Mouse (Mus musculus) ES-E14 (cell line): ENCODE results near the gene Grik5.

Experiments
- HCFC1 ChIP-seq: IDR thresholded peaks from 2 replicates; pipeline ENCODE4 v1.6.1; 2012; ENCODE audit warnings: low read length, inconsistent platforms, borderline replicate concordance; ENCODE audit not compliant: insufficient read depth
- ZC3H11A ChIP-seq: IDR thresholded peaks from 2 replicates; pipeline ENCODE4 v1.6.1; 2012; ENCODE audit warnings: low read depth, mild to moderate bottlenecking, inconsistent platforms, low read length, borderline replicate concordance
- ZNF384 ChIP-seq: IDR thresholded peaks from 2 replicates; pipeline ENCODE4 v1.6.1; 2012; ENCODE audit warnings: low read depth, low read length, inconsistent platforms

DNA sequence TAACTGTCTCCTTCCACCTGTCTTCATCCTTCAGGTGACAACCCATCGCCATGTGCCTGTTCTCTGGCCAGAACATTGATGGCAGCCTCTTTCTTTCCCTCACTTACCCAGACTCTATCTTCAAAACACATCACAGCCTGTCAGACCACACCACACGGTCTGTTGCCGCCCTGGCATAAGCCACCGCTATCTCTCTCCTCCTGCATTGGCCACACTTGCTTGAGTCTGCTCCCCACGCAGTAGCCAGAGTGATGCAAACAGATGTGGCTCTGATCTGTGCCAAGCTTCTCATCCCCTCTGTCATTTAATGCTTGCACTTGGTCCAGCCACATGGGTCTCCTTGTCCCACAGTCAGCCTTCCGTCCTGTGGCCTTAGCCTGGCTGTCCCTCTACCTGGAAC, 8.8 kb downstream of the Grik5 start:
- no peak for TF ChIP-seq ZC3H11A
- no peak for TF ChIP-seq HCFC1
- TF ChIP-seq ZNF384, result no peak
